Mouse (Mus musculus) midbrain, postnatal 0 days (tissue): ENCODE data around the gene Olfr19. TPM values are rescaled to one million over a fixed set of nuclear protein-coding genes. Genes with fewer than 3 reads are reported as not detected.

Experiments
- ATAC-seq: fragments of 200-750 bp; cut with Nextera tagmentation; 2 replicates; pipeline ENCODE4 v1.8.0; 2017; ENCODE audit warnings: moderate number of reproducible peaks, mild to moderate bottlenecking, moderate TSS enrichment, moderate library complexity; ENCODE audit not compliant: low FRiP score
- DNase-seq: peaks from one replicate; pipeline ENCODE4 v3.0.0-alpha.2; 2015; ENCODE audit warnings: low spot score
- H3K27ac ChIP-seq: fragments of 300-500 bp; sonication (generic); 2 replicates; pipeline ENCODE4 v1.5.1; 2014; ENCODE audit warnings: low read depth, mild to moderate bottlenecking, low read length, mixed read lengths
- H3K27me3 ChIP-seq: fragments of 300-500 bp; sonication (generic); 2 replicates; pipeline ENCODE4 v1.6.1; 2014; ENCODE audit warnings: low read length, control low read depth, mixed read lengths; ENCODE audit not compliant: insufficient read depth
- H3K36me3 ChIP-seq: fragments of 300-500 bp; sonication (generic); 2 replicates; pipeline ENCODE4 v1.6.1; 2014; ENCODE audit warnings: low read length, control low read depth, mixed read lengths; ENCODE audit not compliant: insufficient read depth
- H3K4me1 ChIP-seq: fragments of 300-500 bp; sonication (generic); 2 replicates; pipeline ENCODE4 v1.6.1; 2014; ENCODE audit warnings: mild to moderate bottlenecking, control low read depth, antibody characterized with exemption, low read length, mixed read lengths; ENCODE audit not compliant: insufficient read depth
- H3K4me2 ChIP-seq: fragments of 300-500 bp; sonication (generic); 2 replicates; pipeline ENCODE4 v1.6.1; 2014; ENCODE audit warnings: low read depth, mild to moderate bottlenecking, low read length, mixed read lengths; ENCODE audit not compliant: poor library complexity, severe bottlenecking
- H3K4me3 ChIP-seq: fragments of 300-500 bp; sonication (generic); 2 replicates; pipeline ENCODE4 v1.5.1; 2014; ENCODE audit warnings: low read depth, mild to moderate bottlenecking, low read length, moderate library complexity
- H3K9ac ChIP-seq: fragments of 300-500 bp; sonication (generic); replicated peaks from 2 replicates; pipeline ENCODE4 v1.6.1; 2014; ENCODE audit warnings: mild to moderate bottlenecking, low read length, moderate library complexity, mixed read lengths; ENCODE audit not compliant: poor library complexity, severe bottlenecking
- H3K9me3 ChIP-seq: fragments of 300-500 bp; sonication (generic); 2 replicates; pipeline ENCODE4 v1.6.1; 2016; ENCODE audit warnings: low read length, control low read depth
- CTCF ChIP-seq: IDR thresholded peaks from 2 replicates; pipeline ENCODE4 v1.5.1; 2016; ENCODE audit warnings: antibody characterized with exemption, mild to moderate bottlenecking
- polyA plus RNA-seq: library from polyadenylated mRNA; unstranded; fragments of >200 nt; fragmentation: Nextera tagmentation; extraction: Ambion mirVana; gene quantifications from 2 replicates; pipeline ENCODE4 v1.2.1, GENCODE M21; 2015
- total RNA-seq: library from RNA; depleted of rRNA; stranded (reverse); fragments of >200 nt; gene quantifications from 2 replicates; pipeline ENCODE4 v1.2.3, GENCODE M21; 2014; rRNA removed

Gene Olfr19
- total and polyA plus RNA-seq, 2 experiments from 2014 or later: 0.10 TPM; not detected in 1

GRCm38 (mm10) chr16:16633730-16634129 lies 42.5 kb downstream of the Olfr19 start:
- no peak for ATAC-seq
- DNase-seq: no peak
- no peaks in the 10 kb centered on the region for H3K27me3 ChIP-seq
- no peak overlapping the region for H3K4me2 ChIP-seq
- H3K9me3 ChIP-seq: 0 out of 2 replicates have a peak, but pooled peaks cover 4% of the 10 kb centered on the region
- H3K36me3 ChIP-seq: no peaks in the 10 kb centered on the region
- no peak overlapping the region for H3K4me3 ChIP-seq
- H3K27ac ChIP-seq: no peak overlapping the region
- H3K9ac ChIP-seq: no peak overlapping the region
- TF ChIP-seq CTCF: no peak
- no peaks in the 10 kb centered on the region for H3K4me1 ChIP-seq

Other genes starting within 250 kb of the Olfr19 start
- gene Fgd4, start 75.9 kb downstream of the Olfr19 start, total RNA-seq: 36.3 and 38.1 TPM in 2 replicates
- gene Fgd4, start 75.9 kb downstream of the Olfr19 start, polyA plus RNA-seq: 9.2 and 11.7 TPM in 2 replicates
- 30.6 and 34.9 TPM in 2 replicates for gene Spag6l, start 153.1 kb upstream of the Olfr19 start, total RNA-seq
- 22.2 and 23.7 TPM in 2 replicates for gene Spag6l, start 153.1 kb upstream of the Olfr19 start, polyA plus RNA-seq
- gene Igll1, start 187.6 kb upstream of the Olfr19 start, total RNA-seq: not detected in 2 replicates
- not detected in 2 replicates for gene Igll1, start 187.6 kb upstream of the Olfr19 start, polyA plus RNA-seq
- 60.1 and 81.0 TPM in 2 replicates for gene Top3b, start 194.3 kb upstream of the Olfr19 start, total RNA-seq
- 60.9 and 62.7 TPM in 2 replicates for gene Top3b, start 194.3 kb upstream of the Olfr19 start, polyA plus RNA-seq
- gene Vpreb1, start 194.4 kb upstream of the Olfr19 start, total RNA-seq: not detected in 2 replicates
- 0.52 TPM in 1 of 2 replicates, not detected in the other for gene Vpreb1, start 194.4 kb upstream of the Olfr19 start, polyA plus RNA-seq
- gene Ppm1f, start 220.1 kb upstream of the Olfr19 start, total RNA-seq: 30.0 and 33.0 TPM in 2 replicates
- gene Ppm1f, start 220.1 kb upstream of the Olfr19 start, polyA plus RNA-seq: 12.4 and 13.7 TPM in 2 replicates